Mouse (Mus musculus) brain, adult 10 weeks (tissue): ENCODE measurements around the gene S100a9. TPM values are rescaled to one million over a fixed set of nuclear protein-coding genes. Genes with fewer than 3 reads are reported as not detected.

Experiments used
- polyA plus RNA-seq: library from polyadenylated mRNA; stranded (reverse); fragments of 350-450 nt; fragmentation: Illumina TruSeq; extraction: RNeasy Lipid Tissue Mini Kit (QIAGEN cat#74804); gene quantifications from one replicate; pipeline ENCODE4 v1.2.3, GENCODE M21; 2015; ENCODE audit warnings: low read depth, low replicate concordance

Gene S100a9
- polyA plus RNA-seq = 7.0 TPM

GRCm38 (mm10) chr3:90695613-90696012 lies at the start of gene S100a9:
Gene S100a9 (minus strand): TSS chr3:90695721.

GRCm38 (mm10) chr3:90726606-90727005 lies 31.1 kb upstream of the S100a9 start, which contains the start of gene Pglyrp4:
Gene Pglyrp4 (plus strand): TSS chr3:90726906.

GRCm38 (mm10) chr3:90668846-90669245 lies 26.7 kb downstream of the S100a9 start, which contains the start of gene S100a8:
Gene S100a8 (plus strand): TSS chr3:90668978.

GRCm38 (mm10) chr3:90653717-90654116 lies 41.8 kb downstream of the S100a9 start, which contains the start of gene S100a7a:
Gene S100a7a (plus strand): TSS chr3:90654017.

Other genes starting within 250 kb of the S100a9 start
- gene Npr1, start 229.9 kb downstream of the S100a9 start, polyA plus RNA-seq = 2.9 TPM
- gene Ilf2, start 219.6 kb downstream of the S100a9 start, polyA plus RNA-seq = 126 TPM
- gene Snapin, start 204.7 kb downstream of the S100a9 start, polyA plus RNA-seq = 69.1 TPM
- 185 TPM for gene Chtop, start 186.2 kb downstream of the S100a9 start, polyA plus RNA-seq
- 248 TPM for gene S100a1, start 181.3 kb downstream of the S100a9 start, polyA plus RNA-seq
- gene S100a13, start 181.3 kb downstream of the S100a9 start, polyA plus RNA-seq = 69.5 TPM
- gene S100a14, start 168.9 kb downstream of the S100a9 start, polyA plus RNA-seq = not detected
- gene S100a16, start 158.5 kb downstream of the S100a9 start, polyA plus RNA-seq = 176 TPM
- 2.3 TPM for gene S100a3, start 135.1 kb downstream of the S100a9 start, polyA plus RNA-seq
- gene S100a2, start 105.5 kb downstream of the S100a9 start, polyA plus RNA-seq = not detected
- not detected for gene Gm42674, start 93.8 kb downstream of the S100a9 start, polyA plus RNA-seq
- gene S100a4, start 92.0 kb downstream of the S100a9 start, polyA plus RNA-seq = 12.5 TPM
- gene S100a5, start 87.2 kb downstream of the S100a9 start, polyA plus RNA-seq = not detected
- 43.2 TPM for gene S100a6, start 82.8 kb downstream of the S100a9 start, polyA plus RNA-seq
- not detected for gene S100a7a, start 41.7 kb downstream of the S100a9 start, polyA plus RNA-seq
- 4.9 TPM for gene S100a8, start 26.7 kb downstream of the S100a9 start, polyA plus RNA-seq
- gene Pglyrp4, start 31.2 kb upstream of the S100a9 start, polyA plus RNA-seq = not detected
- gene Gm5849, start 82.2 kb upstream of the S100a9 start, polyA plus RNA-seq = not detected